Mouse (Mus musculus): ENCODE measurements around the gene Haghl.
"Not testable (repeated sequence)": the region's sequence is repeated elsewhere in the genome, so short reads cannot be mapped to it uniquely, and the experiment has no call there.

GRCm38 (mm10) chr17:25807452-25807851 lies 22.0 kb upstream of the Haghl start:
- TF ChIP-seq CTCF (IDR thresholded peaks at IDR 0.05; ENCODE audit: borderline replicate concordance, extremely low read depth, insufficient read depth, insufficient read length) = peak; percentile 9; the same call in 1 of the 2 replicates
- TF ChIP-seq POLR2A (IDR thresholded peaks at IDR 0.05; ENCODE audit: borderline replicate concordance, extremely low read depth, insufficient read depth, insufficient read length, poor library complexity, severe bottlenecking) = not testable (repeated sequence)

Measured in brain, embryonic 14.5 days (tissue).